Mouse (Mus musculus): ENCODE data around the gene Lce3d. TPM values are rescaled to one million over a fixed set of nuclear protein-coding genes. Genes with fewer than 3 reads are reported as not detected.
A peak's percentile ranks its signal among the peaks of the same experiment; 100 is the strongest.

Gene Lce3d
- total RNA-seq (2021), result not detected
- long read RNA-seq, experiment 1, result 0 reads
- long read RNA-seq, experiment 2, result 0 reads

DNA sequence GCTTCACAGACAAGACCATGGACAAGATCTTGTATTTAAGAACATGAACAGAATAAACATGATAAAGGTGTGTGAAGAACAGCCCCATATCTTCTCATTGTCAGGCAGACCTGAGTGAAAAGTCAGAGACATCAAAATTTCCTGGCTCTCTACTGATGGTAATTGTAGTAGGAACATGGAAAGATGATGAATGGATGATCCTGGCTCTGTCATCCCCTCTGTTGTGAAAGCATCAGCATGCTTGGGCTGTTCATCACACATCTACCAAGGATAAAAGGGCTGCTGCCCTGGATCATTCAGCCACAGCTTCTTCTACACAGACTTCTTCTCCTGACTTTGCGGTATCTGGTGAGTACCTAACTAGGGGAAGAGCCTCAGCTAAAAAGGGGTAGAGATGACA is at the start of gene Lce3d:
Lce3d (plus strand) TSS at position 301 of the 400 bp plus-strand sequence.
- no peak for DNase-seq (ENCODE audit: low spot score in 2 of 2)
- intact Hi-C loops (cut with DNase I), result no loop called here

DNA sequence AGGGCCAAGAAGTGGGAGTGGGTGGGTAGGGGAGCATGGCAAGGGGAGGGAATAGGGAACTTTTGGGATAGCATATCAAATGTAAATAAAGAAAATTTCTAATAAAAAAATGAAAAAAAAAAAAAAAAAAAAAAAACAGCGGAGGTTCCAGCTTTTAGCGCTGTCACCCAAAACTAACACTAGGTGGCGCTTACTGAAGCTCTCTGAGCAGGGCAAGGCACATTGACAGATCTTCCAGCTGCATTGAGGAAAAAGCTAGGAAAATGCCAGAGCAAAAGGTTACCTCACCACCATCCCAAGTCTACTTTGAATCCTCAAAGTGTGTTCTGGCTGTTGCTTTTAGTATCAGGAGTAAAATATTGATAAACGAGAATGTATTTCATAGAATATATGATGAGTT is 49.6 kb upstream of the Lce3d start:
- peak; percentile 11 to 25 for DNase-seq (ENCODE audit: low spot score in 2 of 2)
- intact Hi-C loops (cut with DNase I), result loop anchor here (2.0 to 10.0 kb wide), 2 partner anchors 123 to 343 kb away; no protein-coding TSS in a partner anchor

DNA sequence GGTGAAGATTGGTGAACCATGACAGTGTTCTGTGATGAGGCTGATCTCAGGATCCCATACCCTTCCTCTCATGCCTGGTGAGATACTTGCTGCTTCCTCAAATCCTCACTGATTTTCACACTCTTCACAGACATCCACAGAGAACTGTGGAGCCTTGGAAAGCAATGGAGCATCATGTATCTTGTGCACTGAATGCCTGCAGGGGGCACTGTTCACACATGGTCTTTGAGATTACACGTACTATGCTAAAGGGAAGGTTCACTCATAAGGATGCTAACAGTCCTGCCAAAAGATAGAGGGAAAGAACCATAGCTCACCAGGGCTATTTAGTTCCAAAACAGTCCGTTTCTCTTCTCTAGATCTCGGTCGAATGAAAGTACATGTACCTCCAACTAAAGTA is 36.8 kb upstream of the Lce3d start:
- intact Hi-C loops (cut with DNase I), result no loop called here
- peak; percentile 6 to 19 for DNase-seq (ENCODE audit: low spot score in 2 of 2)

DNA sequence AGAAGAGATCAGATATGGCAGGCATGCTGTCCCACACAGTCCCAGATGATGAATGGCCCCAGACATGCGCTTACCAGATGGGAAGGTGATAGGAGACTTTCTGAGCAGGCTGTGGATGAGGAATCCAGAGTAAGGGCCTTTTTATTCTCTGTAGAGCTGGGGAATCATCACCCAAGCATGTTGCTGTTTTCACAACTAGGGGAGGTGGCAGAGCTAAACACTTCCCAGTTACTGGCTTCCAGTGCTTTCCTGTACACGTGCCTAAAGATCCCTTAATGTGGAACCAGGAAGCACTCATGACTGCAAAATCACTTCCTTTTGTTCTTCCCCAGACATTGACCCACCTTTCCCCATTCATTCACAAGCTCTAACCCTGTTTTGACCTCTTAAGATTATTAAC is 31.1 kb upstream of the Lce3d start, which contains the start of gene Lce3a:
Lce3a (minus strand) TSS at position 101 of the 400 bp plus-strand sequence.
- intact Hi-C loops (cut with DNase I), result no loop called here
- no peak for DNase-seq (ENCODE audit: low spot score in 2 of 2)

DNA sequence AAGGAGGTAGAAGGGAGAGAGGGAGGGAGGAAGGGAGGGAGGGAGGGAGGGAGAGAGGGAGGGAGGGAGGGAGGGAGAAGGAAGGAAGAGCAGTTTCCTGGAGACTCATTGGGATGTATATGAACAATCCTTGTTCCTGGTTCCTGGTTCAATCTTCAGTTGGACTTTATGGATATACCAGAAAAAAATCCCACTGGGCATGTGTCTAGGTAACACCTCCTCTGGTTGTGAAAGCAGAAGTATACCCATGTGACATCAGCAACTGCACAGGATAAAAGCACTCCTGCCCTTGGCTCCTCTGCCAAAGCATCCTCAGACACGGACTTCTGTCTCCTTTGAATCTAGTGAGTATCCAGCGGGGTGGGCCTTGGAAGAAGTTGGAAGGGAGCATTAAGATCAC is 24.5 kb upstream of the Lce3d start, which contains the start of gene Lce3b:
Lce3b (plus strand) TSS at position 301 of the 400 bp plus-strand sequence.
- intact Hi-C loops (cut with DNase I), result no loop called here
- DNase-seq (ENCODE audit: low spot score in 2 of 2), result no peak

DNA sequence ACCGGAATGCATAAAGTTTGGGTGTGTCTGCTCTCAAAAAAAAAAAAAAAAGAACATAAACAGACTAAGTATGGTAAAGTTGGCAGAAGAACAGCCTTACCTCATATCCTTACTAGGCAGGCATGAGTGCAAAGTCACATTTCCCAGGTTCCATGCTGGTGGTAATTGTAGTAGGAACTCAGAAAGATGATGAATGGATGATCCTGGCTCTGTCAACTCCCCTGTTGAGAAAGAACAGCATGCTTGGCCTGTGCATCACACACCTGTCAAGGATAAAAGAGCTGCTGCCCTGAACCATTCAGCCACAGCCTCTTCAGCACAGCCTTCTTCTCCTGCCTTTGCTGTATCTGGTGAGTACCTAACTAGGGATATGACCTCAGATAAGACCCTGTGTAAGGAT is 13.0 kb upstream of the Lce3d start, which contains the start of gene Lce3c:
Lce3c (plus strand) TSS at position 301 of the 400 bp plus-strand sequence.
- DNase-seq (ENCODE audit: low spot score in 2 of 2), result no peak
- intact Hi-C loops (cut with DNase I), result no loop called here

DNA sequence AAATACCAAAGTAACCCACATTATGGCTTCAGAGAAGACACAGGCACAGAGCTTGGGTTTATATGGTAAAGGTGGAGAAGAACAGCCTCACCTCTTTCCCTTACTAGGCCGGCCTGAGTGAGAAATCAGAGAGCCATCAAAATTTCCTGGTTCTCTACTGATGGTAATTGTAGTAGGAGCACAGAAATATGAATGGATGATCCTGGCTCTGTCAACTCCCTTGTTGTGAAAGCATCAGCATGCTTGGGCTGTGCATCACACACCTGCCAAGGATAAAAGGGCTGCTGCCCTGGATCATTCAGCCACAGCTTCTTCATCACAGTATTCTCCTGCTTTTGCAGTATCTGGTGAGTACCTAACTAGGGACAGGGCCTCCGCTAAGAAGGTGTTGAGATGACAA is 9.6 kb downstream of the Lce3d start, which contains the start of gene Lce3e:
Lce3e (plus strand) TSS at position 301 of the 400 bp plus-strand sequence.
- intact Hi-C loops (cut with DNase I), result no loop called here
- no peak for DNase-seq (ENCODE audit: low spot score in 2 of 2)

DNA sequence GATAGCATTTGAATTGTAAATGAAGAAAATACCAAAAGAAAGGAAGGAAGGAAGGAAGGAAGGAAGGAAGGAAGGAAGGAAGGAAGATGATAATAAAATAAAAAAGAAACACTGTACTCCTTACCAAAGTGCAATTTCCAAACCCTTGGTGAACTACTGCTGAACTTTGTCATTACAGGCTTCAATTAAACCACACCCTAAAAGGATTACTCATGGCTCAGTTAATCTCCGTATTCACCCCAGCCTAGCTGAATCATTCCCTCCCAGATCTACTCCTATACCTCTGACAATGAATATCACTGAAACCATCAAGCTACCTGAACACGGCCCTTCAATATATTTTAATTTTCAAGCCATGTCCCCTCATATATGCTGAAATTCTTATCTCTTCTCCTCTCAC is 21.3 kb downstream of the Lce3d start:
- intact Hi-C loops (cut with DNase I), result no loop called here
- DNase-seq (ENCODE audit: low spot score in 2 of 2), result no peak

DNA sequence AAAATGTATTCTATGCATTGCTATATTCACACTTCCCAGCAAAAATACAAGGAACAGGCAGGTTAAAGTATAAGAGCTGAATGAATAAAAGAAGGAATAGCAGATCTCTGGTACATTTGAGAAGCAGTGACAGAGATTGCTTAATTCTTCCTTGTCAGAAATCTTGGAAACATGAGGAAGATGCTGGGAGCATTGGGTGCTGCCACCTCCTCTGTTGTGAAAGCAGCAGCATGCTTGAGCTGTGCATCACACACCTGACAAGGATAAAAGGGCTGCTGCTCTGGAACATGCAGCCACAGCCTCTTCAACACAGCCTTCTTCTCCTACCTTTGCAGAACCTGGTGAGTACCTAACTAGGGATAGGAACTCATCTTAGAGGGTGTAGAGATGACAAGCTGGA is 34.7 kb downstream of the Lce3d start, which contains the start of gene Lce3f:
Lce3f (plus strand) TSS at position 301 of the 400 bp plus-strand sequence.
- intact Hi-C loops (cut with DNase I), result loop anchor here (10.0 kb wide), 2 partner anchors 77 to 837 kb away; no protein-coding TSS in a partner anchor
- no peak for DNase-seq (ENCODE audit: low spot score in 2 of 2)

DNA sequence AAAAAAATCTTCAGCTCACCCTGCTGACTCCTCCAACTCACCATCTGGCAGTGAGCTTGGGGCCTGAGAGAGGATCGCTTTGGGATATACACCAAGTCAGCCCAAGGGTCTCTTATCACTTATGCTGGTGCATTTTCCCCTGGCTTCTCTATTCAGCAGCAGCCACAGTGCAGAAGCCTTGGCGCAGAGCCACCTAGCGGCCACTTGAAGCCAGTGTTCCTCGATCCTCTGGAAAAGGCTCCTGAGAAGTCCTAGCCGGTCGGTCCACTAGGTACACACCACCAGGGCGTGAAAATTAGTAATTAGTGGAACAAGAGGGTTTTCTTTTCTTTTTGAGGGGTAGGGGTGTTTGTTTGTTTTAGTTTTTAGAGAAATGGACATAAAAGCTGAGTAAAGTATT is 41.5 kb downstream of the Lce3d start:
- intact Hi-C loops (cut with DNase I), result loop anchor here (10.0 kb wide), 2 partner anchors 84 to 844 kb away; no protein-coding TSS in a partner anchor

DNA sequence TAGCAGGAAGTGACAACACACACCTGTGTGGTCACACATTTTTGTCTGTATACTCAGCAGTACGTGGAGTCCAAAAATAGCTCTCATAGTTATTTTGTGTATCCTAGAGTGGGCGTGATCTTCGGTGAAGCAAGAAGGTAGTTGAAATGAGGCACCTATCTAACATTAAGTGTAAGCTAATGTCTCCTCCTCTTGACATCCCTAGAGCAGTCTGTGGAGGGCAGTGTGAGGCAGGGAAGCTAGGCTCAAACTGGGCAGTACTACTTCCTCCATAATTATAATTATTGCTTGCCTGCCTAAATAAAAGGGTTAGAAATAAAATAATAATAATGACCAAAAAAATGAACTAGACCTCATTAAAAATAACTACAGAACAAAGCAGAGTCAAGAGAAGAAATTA is 43.4 kb downstream of the Lce3d start:
- DNase-seq (ENCODE audit: low spot score in 2 of 2), result no peak
- intact Hi-C loops (cut with DNase I), result no loop called here

More for the DNA sequence above, 41.5 kb downstream of the Lce3d start:
- DNase-seq (ENCODE audit: low spot score in 2 of 2), result peak; percentile 67 to 86

DNA sequence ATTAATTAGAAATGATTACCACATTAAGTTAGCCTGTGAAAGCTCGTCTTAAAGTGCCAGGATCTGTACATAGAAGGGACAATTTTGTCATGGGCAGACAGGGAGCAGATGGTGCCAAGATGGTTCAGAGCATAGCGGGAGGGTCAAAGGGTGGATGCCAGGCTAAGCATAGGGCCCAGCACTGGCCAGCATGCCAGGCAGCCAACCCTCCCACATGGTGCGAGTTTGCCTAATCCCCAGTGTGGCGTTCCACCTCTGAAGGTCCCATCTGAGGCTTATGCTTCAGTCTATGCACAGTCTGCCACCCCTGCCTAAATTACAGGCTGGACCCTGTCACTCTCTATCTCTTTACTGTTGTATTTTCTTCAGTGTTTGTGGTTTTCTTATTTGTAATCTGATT is 45.7 kb downstream of the Lce3d start:
- intact Hi-C loops (cut with DNase I), result no loop called here

More for the DNA sequence above, 45.7 kb downstream of the Lce3d start:
- no peak for DNase-seq (ENCODE audit: low spot score in 2 of 2)

Other genes starting within 250 kb of the Lce3d start
- gene Lce1e, start 248.3 kb upstream of the Lce3d start, total RNA-seq (2021), result not detected
- not detected for gene Lce1f, start 237.0 kb upstream of the Lce3d start, total RNA-seq (2021)
- not detected for gene Gm38119, start 218.3 kb upstream of the Lce3d start, total RNA-seq (2021)
- gene Lce1g, start 205.1 kb upstream of the Lce3d start, total RNA-seq (2021), result not detected
- not detected for gene Lce1h, start 192.3 kb upstream of the Lce3d start, total RNA-seq (2021)
- gene Lce1i, start 178.5 kb upstream of the Lce3d start, total RNA-seq (2021), result not detected
- not detected for gene Lce1j, start 166.9 kb upstream of the Lce3d start, total RNA-seq (2021)
- not detected for gene Lce1k, start 149.5 kb upstream of the Lce3d start, total RNA-seq (2021)
- not detected for gene Kprp, start 130.1 kb upstream of the Lce3d start, total RNA-seq (2021)
- gene Lce1l, start 106.1 kb upstream of the Lce3d start, total RNA-seq (2021), result not detected
- gene 2310050C09Rik, start 87.2 kb upstream of the Lce3d start, total RNA-seq (2021), result not detected
- not detected for gene Lce3a, start 31.2 kb upstream of the Lce3d start, total RNA-seq (2021)
- gene Lce3b, start 24.4 kb upstream of the Lce3d start, total RNA-seq (2021), result not detected
- not detected for gene Lce3c, start 12.9 kb upstream of the Lce3d start, total RNA-seq (2021)
- not detected for gene Lce3e, start 9.7 kb downstream of the Lce3d start, total RNA-seq (2021)
- not detected for gene Lce3f, start 34.8 kb downstream of the Lce3d start, total RNA-seq (2021)
- gene Crct1, start 58.3 kb downstream of the Lce3d start, total RNA-seq (2021), result not detected
- gene Lce1m, start 61.7 kb downstream of the Lce3d start, total RNA-seq (2021), result not detected
- not detected for gene Gm4858, start 111.4 kb downstream of the Lce3d start, total RNA-seq (2021)
- not detected for gene Crnn, start 187.4 kb downstream of the Lce3d start, total RNA-seq (2021)
- gene Flg2, start 239.9 kb downstream of the Lce3d start, total RNA-seq (2021), result not detected

Measured in left cerebral cortex, postnatal 14 days (tissue).